Mouse (Mus musculus) embryonic facial prominence, embryonic 13.5 days (tissue): ENCODE data around the gene Atp1b2. TPM values are rescaled to one million over a fixed set of nuclear protein-coding genes. Genes with fewer than 3 reads are reported as not detected.
"Not testable (repeated sequence)": the region's sequence is repeated elsewhere in the genome, so short reads cannot be mapped to it uniquely, and the experiment has no call there.

Experiments
- ATAC-seq: fragments of 200-750 bp; cut with Nextera tagmentation; 2 replicates; pipeline ENCODE4 v1.8.0; 2017; ENCODE audit warnings: low read depth; ENCODE audit not compliant: insufficient number of reproducible peaks, insufficient read depth, low FRiP score, low TSS enrichment
- H3K27ac ChIP-seq: fragments of 300-500 bp; sonication (generic); 2 replicates; pipeline ENCODE4 v1.5.1; 2015; ENCODE audit warnings: moderate library complexity, mild to moderate bottlenecking, inconsistent platforms
- H3K27me3 ChIP-seq: fragments of 300-500 bp; sonication (generic); 2 replicates; pipeline ENCODE4 v1.6.1; 2015; ENCODE audit warnings: mild to moderate bottlenecking, inconsistent platforms
- H3K36me3 ChIP-seq: fragments of 300-500 bp; sonication (generic); 2 replicates; pipeline ENCODE4 v1.6.1; 2015; ENCODE audit warnings: mild to moderate bottlenecking, inconsistent platforms
- H3K4me1 ChIP-seq: fragments of 300-500 bp; sonication (generic); 2 replicates; pipeline ENCODE4 v1.6.1; 2015; ENCODE audit warnings: inconsistent platforms
- H3K4me2 ChIP-seq: fragments of 300-500 bp; sonication (generic); 2 replicates; pipeline ENCODE4 v1.6.1; 2015; ENCODE audit warnings: moderate library complexity, mild to moderate bottlenecking, inconsistent platforms
- H3K4me3 ChIP-seq: fragments of 300-500 bp; sonication (generic); 2 replicates; pipeline ENCODE4 v1.5.1; 2015; ENCODE audit warnings: mild to moderate bottlenecking, inconsistent platforms
- H3K9ac ChIP-seq: fragments of 300-500 bp; sonication (generic); 2 replicates; pipeline ENCODE4 v1.6.1; 2015; ENCODE audit warnings: mild to moderate bottlenecking, inconsistent platforms
- H3K9me3 ChIP-seq: fragments of 300-500 bp; sonication (generic); 2 replicates; pipeline ENCODE4 v1.6.1; 2016; ENCODE audit warnings: inconsistent platforms
- WGBS: fragments of 180-500 bp; shearing (Covaris S2); methylation state at CpG from one replicate; pipeline ENCODE4 v1.1.7; 2015; ENCODE audit warnings: mixed read lengths; 5-methylcytosine and 5-hydroxymethylcytosine counted together
- polyA plus RNA-seq: library from polyadenylated mRNA; unstranded; fragments of >200 nt; fragmentation: Nextera tagmentation; extraction: Ambion mirVana; gene quantifications from 2 replicates; pipeline ENCODE4 v1.2.1, GENCODE M21; 2015

Atp1b2 gene
- polyA plus RNA-seq: 7.9 and 8.3 TPM in 2 replicates

DNA sequence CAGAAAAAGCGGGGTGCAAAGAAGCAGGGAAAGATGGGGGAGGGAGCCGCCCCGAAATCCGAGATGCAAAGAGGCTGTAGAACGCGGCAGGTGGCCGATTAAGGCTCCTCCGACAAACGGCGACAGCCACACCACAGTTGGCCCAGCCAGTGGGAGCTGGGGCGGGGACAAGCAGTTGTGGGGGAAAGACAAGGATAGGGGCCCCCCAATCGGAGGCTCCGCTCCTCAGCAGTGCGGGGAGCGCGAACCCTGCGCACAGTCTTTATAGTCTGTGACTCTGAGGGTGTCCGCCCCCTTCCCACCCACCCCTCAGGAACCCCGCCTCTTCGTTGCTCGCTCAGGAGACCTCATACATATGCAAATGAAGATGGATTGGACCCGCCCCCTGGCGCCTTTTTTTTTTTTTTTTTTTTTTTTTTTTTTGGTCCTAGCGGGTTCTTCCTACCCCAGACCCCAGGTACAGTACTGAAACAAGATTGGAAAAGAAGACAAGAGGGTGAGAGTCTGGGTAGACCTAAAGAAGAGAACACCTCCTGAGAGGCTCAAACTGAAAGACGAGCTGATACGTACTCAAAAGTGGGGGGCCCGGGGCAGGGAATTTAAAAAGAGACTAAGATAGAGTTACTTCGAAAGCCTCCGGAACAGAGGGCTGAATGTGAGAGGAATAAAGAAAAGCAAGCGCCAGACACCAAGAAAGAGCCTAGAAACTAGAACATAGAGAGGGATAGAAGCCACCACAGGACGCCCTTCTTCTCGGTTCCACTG lies at the start of gene Atp1b2:
Atp1b2 (minus strand) TSS at position 217 of the 765 bp plus-strand sequence.
- Histone ChIP-seq H3K36me3 (0 out of 2 replicates have a peak, but pooled peaks cover 5% of the 10 kb centered on the region), H3K4me1 (peaks cover 24% of the 10 kb centered on the region), H3K27ac (peak within 1 kb of the TSS; percentile 60), H3K4me2 (peak within 1 kb of the TSS; percentile 100), H3K4me3 (peak within 1 kb of the TSS; percentile 62), H3K27me3 (peaks cover 26% of the 10 kb centered on the region), H3K9me3 (no peaks in the 10 kb centered on the region), H3K9ac (peak within 1 kb of the TSS; percentile 82)
- 2% methylated on average over 32 of the region's 32 CpGs for WGBS
- ATAC-seq: peak; percentile 86

DNA sequence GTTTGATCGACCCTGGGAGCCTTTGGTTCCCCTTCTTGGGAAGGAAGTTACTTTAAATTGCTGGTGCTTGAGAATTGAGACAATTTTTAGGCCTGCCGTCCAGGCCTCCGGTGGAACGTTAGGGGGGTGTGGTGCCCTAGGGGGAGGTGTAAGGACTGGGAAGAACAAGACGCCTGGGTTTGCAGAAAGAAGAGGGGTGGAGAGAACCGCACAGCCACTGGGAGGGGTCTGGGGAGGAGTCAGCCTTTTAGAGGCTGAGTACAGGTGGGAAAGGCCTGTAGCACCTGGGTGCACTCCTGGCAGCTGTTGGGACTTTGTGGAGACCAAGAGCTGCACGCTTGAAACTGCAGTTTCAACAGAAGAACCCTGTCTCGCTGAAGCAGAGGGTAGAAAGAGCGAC lies 49.0 kb upstream of the Atp1b2 start:
- WGBS: 27% methylated on average over 9 of the region's 9 CpGs
- H3K9me3 ChIP-seq: no peaks in the 10 kb centered on the region
- no peaks in the 10 kb centered on the region for H3K27me3 ChIP-seq
- no peak overlapping the region for H3K4me3 ChIP-seq
- H3K9ac ChIP-seq: no peak overlapping the region
- no peak for ATAC-seq
- peaks cover 28% of the 10 kb centered on the region for H3K4me1 ChIP-seq
- peak overlapping the region; percentile 66 for H3K27ac ChIP-seq
- peaks cover 81% of the 10 kb centered on the region for H3K36me3 ChIP-seq
- H3K4me2 ChIP-seq: peak overlapping the region; percentile 32

DNA sequence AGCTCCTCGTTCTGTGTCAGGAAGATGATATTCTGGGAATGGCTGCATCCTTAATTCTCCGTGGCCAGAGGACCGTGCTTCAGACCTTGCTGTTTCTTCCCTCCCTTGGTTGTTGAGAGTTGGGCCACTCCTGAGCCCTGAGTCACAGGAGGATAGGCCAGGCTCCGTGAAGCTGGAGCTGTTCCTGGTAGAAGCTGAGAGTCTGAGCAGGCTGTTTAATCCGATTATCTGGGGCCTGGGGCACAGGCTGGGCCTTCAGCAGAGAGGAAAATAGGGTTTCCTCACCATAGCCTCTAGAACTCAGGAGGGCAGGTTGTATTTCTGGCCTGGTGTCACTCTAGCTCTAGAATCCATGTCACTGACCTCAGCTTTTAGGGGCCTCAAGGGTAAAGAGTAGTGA lies 47.7 kb upstream of the Atp1b2 start:
- H3K9ac ChIP-seq: no peak overlapping the region; the same call in 1 of the 2 replicates
- H3K27me3 ChIP-seq: no peaks in the 10 kb centered on the region
- no peak overlapping the region for H3K4me3 ChIP-seq
- peaks cover 84% of the 10 kb centered on the region for H3K36me3 ChIP-seq
- H3K27ac ChIP-seq: 0 out of 2 replicates have a peak overlapping the region, but pooled peaks have one; percentile 29
- H3K9me3 ChIP-seq: no peaks in the 10 kb centered on the region
- WGBS: 58% methylated on average over 5 of the region's 5 CpGs
- no peak for ATAC-seq
- no peak overlapping the region for H3K4me2 ChIP-seq
- H3K4me1 ChIP-seq: peaks cover 28% of the 10 kb centered on the region

DNA sequence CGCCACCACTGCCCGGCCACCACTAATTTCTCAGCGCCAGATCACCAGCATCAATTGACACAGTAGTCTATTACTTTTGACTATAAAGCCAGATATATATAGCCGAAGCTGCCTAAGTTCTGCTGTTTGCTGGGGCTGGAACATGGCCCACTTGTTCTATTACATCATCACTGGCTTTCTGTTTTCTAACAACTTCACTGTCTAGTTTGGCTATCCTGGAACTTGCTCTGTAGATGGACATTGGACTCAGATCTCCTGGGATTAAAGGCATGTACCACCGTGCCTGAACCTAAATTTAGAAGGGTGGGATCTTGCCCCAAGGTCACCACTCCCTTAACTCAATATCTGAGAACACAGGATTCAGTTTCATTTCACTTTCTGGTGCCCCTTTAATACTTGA lies 40.1 kb upstream of the Atp1b2 start:
- H3K27ac ChIP-seq: no peak overlapping the region
- H3K4me2 ChIP-seq: no peak overlapping the region
- H3K4me1 ChIP-seq: no peaks in the 10 kb centered on the region
- WGBS: 89% methylated on average over 5 of the region's 5 CpGs
- H3K9me3 ChIP-seq: no peaks in the 10 kb centered on the region
- no peaks in the 10 kb centered on the region for H3K27me3 ChIP-seq
- H3K4me3 ChIP-seq: no peak overlapping the region
- peaks cover 97% of the 10 kb centered on the region for H3K36me3 ChIP-seq
- no peak for ATAC-seq
- H3K9ac ChIP-seq: no peak overlapping the region

DNA sequence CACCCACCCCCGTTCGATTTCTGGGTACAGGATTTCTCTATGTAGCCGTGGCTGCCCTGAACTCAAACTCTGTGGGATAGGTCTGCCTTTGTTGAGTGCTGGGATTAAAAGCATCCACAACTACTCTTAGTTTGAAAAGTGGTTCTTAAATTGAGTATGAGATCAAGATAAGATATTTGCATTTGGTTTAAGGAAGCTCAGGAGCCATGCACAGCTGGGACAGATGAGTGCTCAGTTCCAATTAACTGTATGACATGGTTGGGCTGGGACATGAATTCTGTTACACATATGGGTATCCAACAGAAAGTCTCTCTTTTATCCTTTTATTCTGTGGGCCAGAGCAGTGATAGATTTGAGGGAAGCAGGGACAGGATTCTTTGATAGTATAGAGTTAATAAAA lies 29.7 kb upstream of the Atp1b2 start:
- Histone ChIP-seq H3K4me3 (peak overlapping the region; percentile 8; the same call in 1 of the 2 replicates), H3K27me3 (no peaks in the 10 kb centered on the region), H3K4me1 (peaks cover 26% of the 10 kb centered on the region), H3K9ac (0 out of 2 replicates have a peak overlapping the region, but pooled peaks have one; percentile 38), H3K27ac (no peak overlapping the region), H3K9me3 (no peaks in the 10 kb centered on the region), H3K36me3 (peaks cover 31% of the 10 kb centered on the region), H3K4me2 (peak overlapping the region; percentile 81)
- WGBS: 72% methylated on average over 3 of the region's 3 CpGs
- no peak for ATAC-seq

DNA sequence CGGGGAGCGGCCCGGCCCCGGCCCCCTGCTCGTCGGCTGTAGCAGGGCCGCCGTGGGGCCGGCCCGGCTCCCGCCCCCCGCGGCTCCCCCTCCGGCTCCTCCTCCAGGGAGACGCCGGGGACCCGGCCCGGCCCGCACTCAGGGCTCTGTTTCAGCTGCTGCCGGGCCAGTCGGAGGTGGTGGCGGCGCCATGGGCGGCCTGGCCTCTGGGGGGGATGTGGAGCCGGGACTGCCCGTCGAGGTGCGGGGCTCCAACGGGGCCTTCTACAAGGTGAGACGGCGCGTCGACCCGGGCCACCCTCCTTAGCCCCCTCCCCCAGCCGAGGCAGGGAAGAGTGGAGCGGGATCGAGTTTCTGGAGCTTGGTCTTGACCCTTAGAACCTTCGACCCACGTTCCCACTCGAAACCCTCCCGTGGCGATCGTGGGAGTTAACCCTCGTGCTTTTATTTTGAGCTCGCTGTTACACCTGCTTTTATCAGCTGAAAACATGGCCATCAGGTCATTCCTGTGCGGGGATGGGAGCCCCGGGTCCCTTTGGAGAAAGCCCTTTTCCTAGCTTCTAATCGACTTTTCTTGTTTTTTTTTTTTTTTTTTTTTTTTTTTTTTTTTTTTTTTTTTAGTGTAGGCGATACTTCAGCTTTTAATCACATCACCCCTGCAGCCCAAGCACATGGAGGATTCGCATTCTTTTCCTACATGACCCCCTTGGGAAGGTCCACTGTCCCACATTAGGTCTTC lies 27.6 kb upstream of the Atp1b2 start:
- Histone ChIP-seq H3K27ac (peak overlapping the region; percentile 97), H3K4me3 (peak overlapping the region; percentile 79), H3K27me3 (no peaks in the 10 kb centered on the region), H3K36me3 (peaks cover 14% of the 10 kb centered on the region), H3K4me1 (peaks cover 26% of the 10 kb centered on the region), H3K9ac (peak overlapping the region; percentile 92), H3K9me3 (no peaks in the 10 kb centered on the region), H3K4me2 (peak overlapping the region; percentile 81)
- WGBS: under 1% methylated on average over 37 of the region's 50 CpGs
- ATAC-seq: peak; percentile 53

DNA sequence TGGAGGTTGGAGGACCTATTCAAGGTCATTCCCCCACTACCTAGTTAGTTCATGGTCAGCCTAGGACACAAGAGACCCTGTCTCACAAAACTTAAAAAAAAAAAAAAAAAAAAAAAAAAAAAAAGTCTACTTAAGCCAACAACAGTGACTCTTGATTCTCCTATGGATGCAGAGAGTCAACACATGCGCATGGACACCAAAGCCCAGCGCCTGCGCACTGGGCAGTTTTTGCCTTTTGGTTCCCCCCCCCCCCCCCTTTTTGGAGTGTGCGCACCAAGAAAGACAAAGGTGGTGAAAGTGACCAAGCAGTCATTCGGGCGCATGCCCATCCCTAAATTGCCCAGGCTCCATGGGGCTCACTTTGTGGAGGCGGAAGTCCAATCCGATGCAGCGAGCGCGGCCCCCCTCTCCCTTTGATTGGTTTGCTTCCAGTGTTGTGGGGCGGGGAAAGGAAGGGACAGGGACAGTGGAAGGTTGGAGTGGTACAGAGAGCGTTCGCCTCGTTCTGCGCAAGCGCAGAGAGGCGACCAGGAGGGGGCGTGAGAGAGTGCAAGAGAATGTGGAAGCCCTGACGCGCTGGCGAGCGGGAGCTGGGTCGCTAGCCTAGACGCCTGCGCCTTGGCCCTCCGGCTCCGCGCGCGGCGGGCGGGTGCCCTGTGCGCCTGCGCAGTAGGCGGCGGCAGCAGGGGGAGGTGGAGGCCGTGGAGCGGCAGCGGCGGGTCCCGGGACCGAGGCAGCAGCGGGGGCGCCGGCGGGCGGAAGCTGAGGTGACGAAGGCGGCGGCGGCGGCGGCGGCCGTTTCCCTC lies 26.7 kb upstream of the Atp1b2 start, which contains the start of gene Fxr2:
Fxr2 (plus strand) TSS at position 707 of the 806 bp plus-strand sequence.
- Histone ChIP-seq H3K27ac (peak within 1 kb of the TSS; percentile 97), H3K4me2 (peak within 1 kb of the TSS; percentile 81), H3K4me3 (peak within 1 kb of the TSS; percentile 79), H3K9me3 (no peaks in the 10 kb centered on the region), H3K4me1 (peaks cover 26% of the 10 kb centered on the region), H3K36me3 (peaks cover 7% of the 10 kb centered on the region), H3K27me3 (no peaks in the 10 kb centered on the region), H3K9ac (peak within 1 kb of the TSS; percentile 92)
- peak; percentile 98 for ATAC-seq
- WGBS: under 1% methylated on average over 51 of the region's 56 CpGs

DNA sequence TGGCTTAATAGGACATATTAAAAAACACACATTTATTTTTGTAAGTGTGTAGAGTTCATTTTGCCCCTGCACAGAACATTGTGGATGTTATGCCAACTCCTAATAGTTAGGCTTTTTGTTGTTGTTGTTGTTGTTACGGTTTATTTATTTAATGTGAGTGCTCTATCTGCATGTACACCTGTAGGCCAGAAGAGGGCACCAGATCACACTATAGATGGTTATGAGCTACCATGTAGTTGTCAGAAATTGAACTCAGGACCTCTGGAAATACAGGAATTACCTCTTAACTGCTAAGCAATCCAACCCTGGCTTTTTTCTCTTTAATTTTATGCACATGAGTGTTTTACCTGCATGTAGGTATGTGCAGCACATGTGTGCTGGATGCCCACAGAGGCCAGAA lies 24.1 kb upstream of the Atp1b2 start:
- H3K4me1 ChIP-seq: peaks cover 12% of the 10 kb centered on the region
- H3K36me3 ChIP-seq: no peaks in the 10 kb centered on the region
- no peak overlapping the region for H3K9ac ChIP-seq
- no peaks in the 10 kb centered on the region for H3K27me3 ChIP-seq
- H3K27ac ChIP-seq: no peak overlapping the region
- no peak for ATAC-seq
- no peak overlapping the region for H3K4me2 ChIP-seq
- no peaks in the 10 kb centered on the region for H3K9me3 ChIP-seq
- WGBS: 63% methylated on average over 1 of the region's 1 CpGs
- no peak overlapping the region for H3K4me3 ChIP-seq

DNA sequence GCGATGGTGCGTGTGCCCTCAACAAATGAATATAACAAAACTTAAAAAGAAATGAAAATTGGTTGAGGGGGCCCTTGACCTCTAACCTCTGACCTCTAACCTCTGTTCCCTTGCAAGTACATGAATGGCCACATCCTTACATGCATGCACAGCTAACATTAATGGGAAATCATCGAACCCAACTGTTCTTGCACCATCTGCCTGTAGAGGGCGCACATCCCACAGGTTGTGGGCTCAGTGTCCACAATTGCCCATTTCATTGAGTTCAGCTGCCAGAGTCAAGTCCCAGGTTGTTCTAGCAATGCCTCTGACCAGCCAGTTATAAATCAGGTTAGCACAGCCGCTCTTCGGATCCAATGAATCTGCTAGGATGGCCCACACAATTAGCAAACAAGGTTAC lies 22.5 kb upstream of the Atp1b2 start:
- Histone ChIP-seq H3K4me3 (no peak overlapping the region), H3K9ac (no peak overlapping the region), H3K27ac (no peak overlapping the region), H3K27me3 (no peaks in the 10 kb centered on the region), H3K9me3 (no peaks in the 10 kb centered on the region), H3K36me3 (no peaks in the 10 kb centered on the region), H3K4me2 (no peak overlapping the region), H3K4me1 (0 out of 2 replicates have a peak, but pooled peaks cover 2% of the 10 kb centered on the region)
- WGBS: 36% methylated on average over 6 of the region's 6 CpGs
- ATAC-seq: no peak

DNA sequence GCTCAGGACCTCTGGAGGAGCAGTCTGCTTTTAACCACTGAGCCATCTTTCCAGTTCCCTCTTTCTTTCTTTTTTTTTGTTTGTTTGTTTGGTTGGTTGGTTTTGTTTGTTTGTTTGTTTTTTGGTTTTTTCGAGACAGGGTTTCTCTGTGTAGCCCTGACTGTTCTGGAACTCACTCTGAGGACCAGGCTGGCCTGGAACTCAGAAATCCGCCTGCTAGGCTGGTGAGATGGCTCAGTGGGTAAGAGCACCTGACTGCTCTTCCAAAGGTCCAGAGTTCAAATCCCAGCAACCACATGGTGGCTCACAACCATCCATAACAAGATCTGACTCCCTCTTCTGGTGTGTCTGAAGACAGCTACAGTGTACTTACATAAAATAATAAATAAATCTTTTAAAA lies 18.6 kb upstream of the Atp1b2 start:
- not testable (repeated sequence) for H3K9me3 ChIP-seq, H3K4me3 ChIP-seq, H3K27ac ChIP-seq, H3K27me3 ChIP-seq, H3K4me1 ChIP-seq, H3K9ac ChIP-seq, ATAC-seq, H3K36me3 ChIP-seq, H3K4me2 ChIP-seq
- 94% methylated on average over 2 of the region's 2 CpGs for WGBS

DNA sequence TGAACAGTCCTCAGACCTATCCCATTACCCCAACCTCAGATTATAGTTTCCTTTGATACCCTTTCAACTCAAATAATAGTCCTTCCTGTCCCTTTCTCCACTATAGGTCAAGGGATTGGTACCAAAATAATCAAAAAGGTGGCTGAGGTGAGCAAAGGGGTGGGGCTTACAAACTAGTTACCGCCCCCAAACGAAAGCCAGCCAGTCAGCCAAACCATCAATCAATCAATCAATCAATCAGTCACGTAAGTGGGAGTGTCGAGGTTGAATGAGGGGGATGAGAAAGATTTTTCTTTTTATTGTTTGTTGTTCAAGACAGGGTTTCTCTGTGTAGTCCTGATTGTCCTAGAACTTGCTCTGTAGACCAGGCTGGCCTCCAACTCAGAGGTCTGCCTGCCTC lies 17.3 kb upstream of the Atp1b2 start:
- Histone ChIP-seq H3K4me3 (peak overlapping the region; percentile 54), H3K4me1 (peaks cover 9% of the 10 kb centered on the region; the same call in 1 of the 2 replicates), H3K27ac (no peak overlapping the region), H3K9ac (peak overlapping the region; percentile 79), H3K9me3 (no peaks in the 10 kb centered on the region), H3K4me2 (peak overlapping the region; percentile 64), H3K27me3 (no peaks in the 10 kb centered on the region), H3K36me3 (no peaks in the 10 kb centered on the region)
- WGBS: 66% methylated on average over 4 of the region's 4 CpGs
- ATAC-seq: no peak
